Mouse (Mus musculus) NIH3T3 (cell line): Measurements from ENCODE around the gene Dact2.
A peak's percentile ranks its signal among the peaks of the same experiment; 100 is the strongest.

Experiments
- DNase-seq: peaks from one replicate; pipeline ENCODE4 v3.0.0-alpha.2; 2012; ENCODE audit warnings: low read depth

The Dact2 gene

DNA sequence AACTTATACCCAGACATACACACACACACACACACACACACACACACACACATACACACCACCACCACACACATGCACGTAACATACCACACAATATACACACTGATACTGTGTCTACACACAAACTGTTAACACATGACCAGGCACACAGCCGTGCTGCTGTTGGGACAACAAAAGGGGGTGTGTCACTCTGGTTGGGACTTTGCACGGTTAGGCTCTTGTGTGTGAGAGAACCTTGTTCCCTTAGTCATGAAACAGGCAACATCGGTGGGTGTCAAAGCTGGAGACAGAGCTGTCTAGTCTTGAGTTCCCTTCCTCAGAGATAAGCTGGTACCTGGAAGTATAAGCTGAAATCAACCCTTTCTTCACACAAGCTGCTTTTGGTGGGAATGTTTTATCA lies 29.1 kb downstream of the Dact2 start:
- DNase-seq: no peak

DNA sequence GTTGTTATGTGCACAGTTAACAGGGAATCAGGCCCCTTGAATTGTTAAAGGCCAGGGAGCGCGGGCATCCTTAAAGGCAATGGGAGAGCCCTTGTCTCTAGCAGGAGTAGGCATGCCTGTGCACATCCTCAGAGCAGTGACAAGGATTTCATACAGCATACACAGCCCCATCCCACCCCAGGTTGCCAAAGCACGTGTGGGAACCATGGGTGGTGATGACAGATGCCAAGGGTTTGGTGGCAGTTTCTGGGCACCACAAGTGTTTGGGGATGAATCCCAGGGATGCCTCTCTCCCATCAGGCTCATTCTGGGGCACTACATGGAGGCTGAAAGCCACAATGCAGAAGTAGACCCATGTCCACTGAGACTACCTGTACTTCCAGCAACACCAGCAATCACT lies 29.7 kb downstream of the Dact2 start:
- DNase-seq: no peak

DNA sequence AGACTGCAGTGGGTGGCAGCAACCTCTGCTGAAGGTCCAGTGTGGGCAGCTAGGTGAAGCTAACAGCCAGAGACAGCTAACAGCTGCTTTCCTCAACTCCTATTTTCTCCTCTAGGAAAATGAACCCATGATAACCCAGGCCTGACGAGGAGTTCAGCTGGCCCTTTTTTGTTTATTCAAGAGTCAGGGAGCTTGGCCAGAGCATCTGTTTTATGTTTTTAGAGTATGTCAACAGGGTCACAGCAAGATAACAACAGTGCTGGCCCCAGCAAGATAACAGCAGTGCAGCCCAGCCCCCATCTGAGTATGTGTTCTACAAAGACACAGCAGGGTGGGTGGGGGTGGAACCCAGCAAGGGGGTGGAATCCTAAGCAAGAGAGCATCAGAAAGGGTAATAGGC lies 30.6 kb downstream of the Dact2 start:
- peak; percentile 49 for DNase-seq

DNA sequence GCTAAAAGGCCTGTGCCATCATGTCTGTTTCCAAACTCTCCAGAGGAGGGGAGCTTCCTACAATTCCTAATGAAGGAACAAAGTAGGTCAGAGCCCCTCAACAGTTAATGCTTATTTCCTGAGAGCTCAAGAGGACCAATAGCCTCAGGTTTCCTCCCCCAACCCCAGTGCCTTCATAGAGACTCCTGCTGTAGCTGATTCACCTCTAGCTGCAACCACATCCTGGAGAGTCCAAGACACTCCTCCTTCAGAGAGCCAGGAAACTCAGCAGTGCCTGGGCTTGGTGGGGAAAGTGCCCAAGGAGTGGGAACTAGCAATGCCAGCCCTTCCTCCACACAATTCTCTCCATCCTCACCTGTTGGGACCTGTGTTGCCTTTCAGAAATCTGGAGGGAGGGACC lies 31.4 kb downstream of the Dact2 start:
- peak; percentile 82 for DNase-seq

DNA sequence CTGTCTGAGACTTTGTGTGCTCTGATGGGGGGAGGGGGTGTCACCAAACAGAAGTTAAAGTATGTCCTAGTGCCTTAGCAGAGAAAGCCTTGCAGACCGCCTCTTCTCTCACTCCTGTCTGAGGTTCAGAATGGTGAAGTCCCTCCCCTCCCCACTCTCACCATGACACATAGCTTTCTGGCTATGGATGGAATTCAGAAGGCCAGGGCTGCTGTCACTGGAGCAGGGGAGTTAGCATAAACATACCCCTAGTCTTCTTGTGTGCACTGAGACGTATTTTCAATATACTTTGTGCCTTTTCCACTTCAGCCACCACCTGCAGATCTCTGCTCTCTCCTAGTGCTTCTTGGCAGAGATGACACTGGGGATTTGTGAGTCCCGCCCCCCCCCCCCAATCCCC lies 31.9 kb downstream of the Dact2 start:
- peak; percentile 70 for DNase-seq

DNA sequence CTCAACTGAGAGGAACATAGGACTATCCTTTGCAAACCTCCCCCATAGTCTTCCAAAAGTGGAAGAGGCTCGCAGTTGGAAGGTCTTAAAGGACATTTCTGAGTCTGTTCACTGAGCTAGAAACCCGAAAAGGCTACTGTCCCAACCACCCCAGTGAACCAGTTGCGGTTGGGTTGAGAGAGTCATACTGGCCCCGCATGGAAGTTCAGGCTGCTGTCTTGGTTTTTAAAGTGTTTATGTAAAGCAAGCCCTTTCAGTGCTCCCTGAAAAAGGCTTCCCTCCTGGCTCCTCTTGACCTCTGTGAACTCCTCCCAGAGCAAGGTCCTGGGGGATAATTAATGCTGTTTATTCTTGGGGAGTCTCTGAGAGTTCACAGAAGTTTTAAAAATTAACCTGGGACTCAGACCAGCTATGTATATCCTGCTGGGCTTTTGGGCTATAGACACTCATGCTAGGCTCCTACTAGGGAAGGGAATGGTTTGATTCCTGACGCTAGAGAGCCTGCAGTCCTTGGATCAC lies 33.1 kb downstream of the Dact2 start:
- no peak for DNase-seq

DNA sequence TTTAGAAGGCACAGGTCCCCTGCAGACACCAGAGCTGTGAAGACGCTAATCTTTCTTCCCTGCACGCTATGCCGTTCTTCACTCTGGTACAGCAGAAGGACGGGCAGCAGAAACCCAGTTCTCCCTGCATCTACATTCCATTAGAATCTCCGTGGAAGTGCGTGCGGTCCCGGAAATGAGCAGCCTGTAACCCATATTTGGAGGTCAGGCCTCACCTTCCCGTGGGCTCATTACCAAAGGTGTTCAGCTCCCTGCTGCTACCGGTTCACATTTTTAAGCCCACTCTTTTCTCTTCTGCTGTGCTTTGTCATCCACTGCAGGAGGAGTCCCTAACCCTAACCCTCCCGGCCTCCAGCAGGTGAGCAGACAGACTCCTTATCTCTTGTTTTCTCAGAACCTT lies 34.7 kb downstream of the Dact2 start:
- DNase-seq: no peak

DNA sequence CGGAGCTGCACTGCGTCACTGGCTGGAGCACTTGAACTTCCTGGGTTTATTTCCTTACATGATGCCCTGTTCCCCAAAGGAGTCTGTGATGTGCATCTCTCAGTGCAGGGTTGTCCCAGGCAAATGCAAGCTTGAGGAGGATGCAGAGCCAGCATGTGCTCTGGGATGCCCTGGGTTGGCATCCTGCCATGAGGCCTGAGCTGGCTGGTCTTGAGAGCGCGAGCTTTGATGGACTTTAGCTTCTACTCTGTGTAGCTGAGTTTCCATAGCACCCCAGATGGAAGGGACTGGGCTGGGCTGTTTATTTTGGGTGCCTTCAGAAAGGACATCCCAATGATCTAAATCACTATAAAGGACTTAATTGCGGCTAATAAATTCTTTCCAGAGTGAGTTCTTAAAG lies 36.5 kb downstream of the Dact2 start:
- peak; percentile 70 for DNase-seq

DNA sequence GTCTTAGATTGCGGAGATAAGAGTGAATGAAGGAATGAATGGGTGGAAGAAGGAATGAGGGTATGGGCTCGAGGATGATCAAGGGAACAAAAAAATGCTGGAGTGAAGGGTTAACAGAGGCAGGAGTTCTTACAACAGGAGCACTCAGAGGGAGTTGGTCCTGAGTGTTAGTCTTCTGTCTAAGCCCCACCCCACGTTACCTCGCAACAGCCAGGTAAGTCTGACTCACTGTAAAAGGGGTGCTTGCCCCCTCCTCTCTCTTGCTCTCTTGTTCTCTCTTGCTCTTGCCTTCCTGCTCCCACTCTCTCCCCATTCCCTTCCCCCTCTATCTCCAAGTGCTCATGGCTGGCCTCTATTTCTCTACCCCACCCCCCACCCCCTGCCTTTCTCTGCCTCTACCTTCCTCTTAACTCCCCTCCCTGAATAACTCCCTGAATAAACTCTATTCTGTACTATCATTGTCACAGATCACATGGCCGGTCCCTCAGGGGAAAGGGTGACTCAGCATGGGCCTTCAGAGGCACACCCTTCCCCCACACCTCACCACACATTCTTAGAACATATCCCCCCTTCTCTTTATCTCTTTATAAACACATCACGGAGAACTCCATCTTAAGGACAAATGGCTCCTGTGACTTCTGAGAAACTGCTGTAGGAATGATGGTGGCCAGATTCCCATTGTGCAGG lies 37.2 kb downstream of the Dact2 start:
- DNase-seq: peak; percentile 69

DNA sequence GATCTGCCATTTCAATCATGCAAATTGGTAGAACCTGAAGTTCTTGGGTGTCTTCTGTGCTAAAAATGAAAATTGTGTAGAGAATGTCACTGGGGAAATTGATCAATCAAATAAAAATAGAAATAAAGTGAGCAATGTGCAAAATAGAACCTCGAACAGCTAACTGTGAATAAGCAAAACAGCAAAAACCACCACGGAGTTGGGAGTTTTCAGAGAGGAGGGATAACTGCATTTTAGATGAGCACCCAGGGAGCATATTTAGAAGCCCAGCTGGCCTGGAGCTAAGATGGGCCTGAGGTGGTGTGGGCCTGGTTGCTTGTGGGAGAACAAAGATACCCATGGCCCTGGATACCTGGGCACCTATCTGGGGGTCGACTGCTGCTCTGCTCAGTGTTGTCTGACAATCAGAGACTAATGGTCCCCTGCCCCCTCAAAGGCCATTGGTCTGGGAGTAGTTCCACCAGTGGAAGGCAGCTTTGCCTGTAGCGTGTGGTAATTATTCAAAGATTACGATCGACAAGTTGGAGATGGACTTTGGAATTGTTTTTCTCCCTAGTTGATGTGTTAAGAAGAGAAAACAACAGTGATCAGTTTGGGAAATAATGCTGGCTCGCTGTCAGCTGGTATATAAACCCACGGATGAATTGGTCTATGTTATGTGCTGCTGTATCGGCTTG lies 38.0 kb downstream of the Dact2 start:
- no peak for DNase-seq

DNA sequence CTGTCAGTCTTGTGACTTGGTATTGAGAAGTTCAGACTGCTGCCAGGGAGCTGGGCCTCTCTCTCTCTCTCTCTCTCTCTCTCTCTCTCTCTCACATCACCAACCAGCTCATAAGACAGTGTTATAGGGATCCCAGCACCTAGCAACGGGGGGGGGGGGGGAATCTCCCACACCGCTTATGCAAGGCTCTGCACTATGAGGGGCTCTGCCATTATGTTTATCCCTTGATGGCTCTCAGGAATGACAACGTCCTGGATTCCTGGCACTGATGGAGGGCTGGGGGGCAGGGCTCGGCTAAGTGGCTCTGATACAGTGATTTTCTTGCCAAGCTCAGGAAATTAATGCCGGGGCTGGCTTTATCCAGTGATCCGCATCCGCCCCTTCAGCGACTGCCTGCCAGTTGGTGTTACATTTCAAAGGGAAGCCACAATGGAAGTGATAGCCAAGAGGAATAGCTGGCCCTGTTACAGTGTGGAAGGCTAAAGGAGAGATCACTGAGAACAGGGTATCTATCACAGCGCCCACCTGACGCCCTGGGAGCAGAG lies 38.7 kb downstream of the Dact2 start:
- peak; percentile 79 for DNase-seq

DNA sequence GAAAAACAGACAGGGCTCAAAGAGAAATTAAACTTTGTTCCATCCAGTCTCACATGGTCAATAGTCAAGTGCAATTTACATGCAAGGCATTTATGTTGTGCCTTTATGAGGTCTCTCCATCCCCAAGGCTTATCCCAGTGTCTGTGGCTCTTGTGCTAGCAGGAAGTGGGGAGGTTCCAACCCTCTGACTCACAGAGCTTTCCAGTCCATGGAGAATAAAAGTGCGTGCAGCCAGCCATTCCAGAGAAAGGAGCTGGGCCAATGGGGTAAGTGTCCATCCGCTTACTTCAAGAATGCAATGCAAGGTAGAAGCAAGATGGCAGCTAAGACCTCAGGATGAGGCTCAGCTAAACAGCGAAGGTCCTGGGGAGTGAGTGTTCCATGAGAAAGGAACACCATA lies 43.3 kb downstream of the Dact2 start:
- peak; percentile 78 for DNase-seq

DNA sequence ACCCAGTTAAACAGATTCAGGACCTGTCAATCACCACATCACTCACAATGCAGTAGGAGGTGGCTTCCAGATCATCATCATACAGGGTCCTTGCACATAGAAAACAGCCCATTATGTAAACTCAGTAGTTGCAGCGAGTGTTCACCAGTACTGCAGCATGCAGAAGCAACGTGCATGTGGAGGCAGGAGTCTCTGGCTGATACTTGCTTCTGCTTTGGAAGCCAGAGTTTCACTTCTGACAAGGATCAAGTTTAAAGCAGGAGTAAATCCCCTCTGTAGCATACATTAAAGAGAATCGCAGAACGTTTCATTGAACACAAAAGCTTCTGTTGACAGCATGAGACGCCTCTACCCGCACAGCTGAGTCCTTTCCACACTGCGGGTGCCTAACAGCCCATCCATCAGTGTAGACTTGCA lies 46.3 kb downstream of the Dact2 start:
- DNase-seq: no peak
